Mouse (Mus musculus) spleen, postnatal 10 days (tissue): ENCODE data around the gene Cacna2d1.

Experiments
- DNase-seq, 2 experiments: peaks; one replicate each; pipeline ENCODE4 v3.0.0; 2021 to 2022; ENCODE audit warnings: low spot score in 2 of 2

The Cacna2d1 gene

DNA sequence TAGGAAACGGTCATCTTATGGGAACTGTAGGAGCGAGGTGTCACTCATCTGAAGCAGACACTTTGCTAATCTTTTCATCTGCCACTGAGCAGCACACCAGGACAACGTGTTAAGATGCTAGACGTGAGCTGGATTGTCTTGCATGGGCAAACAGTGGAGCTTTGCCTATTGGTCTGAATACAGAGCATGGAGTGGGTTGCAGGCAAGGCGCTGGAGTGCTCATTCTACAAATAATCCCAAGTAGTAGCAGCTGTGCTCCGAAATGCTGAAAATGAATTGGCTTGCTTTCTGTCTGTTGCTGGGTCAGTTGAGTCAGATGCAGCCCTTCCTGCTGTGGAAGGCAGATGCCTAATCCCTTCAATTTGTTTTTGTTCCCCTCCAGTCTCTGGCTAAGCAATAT, 330.9 kb downstream of the Cacna2d1 start:
- no peak for DNase-seq

DNA sequence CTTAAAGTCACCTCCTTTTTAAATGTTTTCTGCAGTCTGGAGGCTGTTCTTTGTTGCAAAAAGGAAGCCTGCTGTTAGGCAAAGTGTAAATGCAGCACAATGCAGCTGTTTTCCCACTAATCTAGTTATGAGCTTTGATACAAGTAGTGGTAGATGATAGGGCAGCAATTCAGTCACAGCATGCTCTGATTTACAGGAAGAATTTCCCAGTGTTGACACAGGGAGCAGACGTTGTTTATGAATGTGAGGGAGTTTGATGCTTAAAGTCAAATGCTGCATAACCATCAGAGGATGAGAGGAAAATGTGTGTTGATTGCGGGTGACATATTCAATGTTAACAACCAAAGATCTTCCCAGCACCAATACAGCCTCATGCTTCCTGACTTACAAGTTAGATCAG, 342.6 kb downstream of the Cacna2d1 start:
- no peak for DNase-seq

GRCm38 (mm10) chr5:16281229-16281628, 346.7 kb downstream of the Cacna2d1 start:
- DNase-seq: no peak

DNA sequence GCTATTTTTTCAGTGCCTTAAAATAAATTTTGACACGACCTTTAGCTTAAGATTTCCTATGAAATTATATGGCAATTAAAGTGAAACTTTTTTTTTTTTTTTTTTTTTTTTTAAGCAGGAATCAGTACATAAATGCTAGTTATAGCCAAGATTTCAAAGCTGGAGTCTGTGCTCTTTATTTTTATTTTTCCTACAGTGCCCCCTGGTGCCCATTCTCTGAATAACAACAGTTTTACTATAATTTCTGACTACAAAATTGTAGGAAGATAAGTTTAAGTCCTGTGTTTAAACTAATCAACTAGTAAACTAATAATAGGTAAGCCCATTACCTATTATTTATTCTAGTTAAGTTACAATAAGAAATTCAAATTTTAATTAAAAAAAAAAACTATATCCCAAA, 358.7 kb downstream of the Cacna2d1 start:
- DNase-seq: peak in 1 of 2 experiments; percentile 16

DNA sequence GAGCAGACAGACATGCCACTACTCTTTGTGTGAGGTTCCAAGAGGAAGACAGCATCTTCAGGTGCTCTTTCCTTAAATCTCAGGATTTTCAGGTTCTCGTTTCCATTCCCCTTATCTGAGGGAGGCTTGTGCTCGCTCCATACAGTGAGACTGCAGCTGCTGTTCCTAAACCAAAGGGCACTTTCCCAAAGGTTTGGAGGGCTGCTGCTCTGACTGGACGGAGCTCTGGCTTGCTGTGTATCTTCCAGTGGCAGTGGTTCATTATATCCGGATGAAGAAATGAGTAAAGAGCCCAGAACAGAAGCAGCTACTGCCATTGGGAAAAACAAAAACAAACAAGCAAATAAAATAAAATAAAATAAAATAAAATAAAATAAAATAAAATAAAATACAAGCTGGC, 359.3 kb downstream of the Cacna2d1 start:
- DNase-seq: no peak

GRCm38 (mm10) chr5:16294708-16295107, 360.2 kb downstream of the Cacna2d1 start:
- DNase-seq: no peak

DNA sequence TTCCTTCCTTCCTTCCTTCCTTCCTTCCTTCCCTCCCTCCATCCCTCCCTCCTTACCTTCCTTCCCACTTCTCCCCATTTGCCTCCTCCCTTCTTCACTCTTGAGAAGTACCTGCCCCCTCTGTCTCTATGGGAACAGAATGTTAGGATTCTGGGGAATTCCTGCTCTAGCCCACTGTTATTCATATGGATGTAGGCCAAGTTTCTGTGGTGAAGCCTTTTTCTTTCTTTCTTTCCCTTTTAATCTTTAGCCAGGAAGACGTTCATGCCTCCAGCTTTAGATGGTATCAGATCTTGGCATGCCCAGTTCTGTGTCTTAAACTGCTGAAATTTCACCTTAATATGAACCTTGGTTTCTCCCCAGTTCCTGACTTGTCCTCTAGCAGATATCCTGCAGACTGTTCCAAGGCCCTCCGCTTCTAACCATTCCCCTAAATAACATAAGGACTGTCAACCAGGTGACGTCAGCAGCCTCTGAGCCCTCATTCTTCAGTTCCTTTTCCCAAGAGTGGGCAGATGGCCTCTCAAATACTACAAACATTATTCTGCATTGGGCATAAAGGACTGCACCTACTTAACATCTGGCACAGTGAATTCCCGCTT, 362.8 kb downstream of the Cacna2d1 start:
- DNase-seq: no peak

DNA sequence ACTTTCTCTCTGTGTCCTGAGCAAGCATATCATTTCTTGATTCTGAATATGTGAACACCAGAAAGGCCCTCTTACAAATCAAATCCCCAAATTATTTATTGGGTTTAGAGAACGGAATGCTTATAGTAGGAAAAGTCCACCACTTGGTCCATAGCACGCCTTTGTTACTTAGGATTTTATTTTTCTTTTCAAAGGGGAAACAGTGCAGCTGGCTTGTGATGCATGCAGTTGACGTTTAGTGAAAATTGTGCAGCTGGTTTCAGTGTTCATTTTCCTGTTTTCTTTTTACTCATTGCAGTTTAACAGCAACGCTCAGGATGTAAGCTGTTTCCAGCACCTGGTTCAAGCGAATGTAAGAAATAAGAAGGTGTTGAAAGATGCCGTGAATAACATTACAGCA, 365.1 kb downstream of the Cacna2d1 start:
- no peak for DNase-seq

- DNase-seq: peak; percentile 8 to 58
These were observed 374.9 kb downstream of the Cacna2d1 start for GRCm38 (mm10) chr5:16309168-16310006.

DNA sequence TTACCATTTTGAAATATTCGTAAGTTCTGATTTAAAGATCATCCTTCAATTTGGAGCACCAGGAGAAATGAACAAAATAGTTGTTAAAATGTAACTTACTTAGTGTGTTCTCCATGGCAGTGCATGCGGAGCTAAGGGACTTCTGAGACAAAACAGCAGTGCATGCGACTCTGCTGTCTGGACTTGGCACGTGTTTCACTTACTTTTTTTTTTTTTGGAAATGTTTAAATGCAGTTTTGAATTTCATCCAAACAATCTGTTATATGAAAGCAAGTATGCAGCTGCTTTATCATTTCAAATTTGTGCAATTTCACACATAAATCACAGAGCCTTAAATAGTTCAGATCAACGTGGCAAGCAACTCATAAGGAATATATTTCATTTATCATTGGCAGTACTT, 379.8 kb downstream of the Cacna2d1 start:
- no peak for DNase-seq

GRCm38 (mm10) chr5:16315983-16316390, 381.5 kb downstream of the Cacna2d1 start:
- DNase-seq: no peak

DNA sequence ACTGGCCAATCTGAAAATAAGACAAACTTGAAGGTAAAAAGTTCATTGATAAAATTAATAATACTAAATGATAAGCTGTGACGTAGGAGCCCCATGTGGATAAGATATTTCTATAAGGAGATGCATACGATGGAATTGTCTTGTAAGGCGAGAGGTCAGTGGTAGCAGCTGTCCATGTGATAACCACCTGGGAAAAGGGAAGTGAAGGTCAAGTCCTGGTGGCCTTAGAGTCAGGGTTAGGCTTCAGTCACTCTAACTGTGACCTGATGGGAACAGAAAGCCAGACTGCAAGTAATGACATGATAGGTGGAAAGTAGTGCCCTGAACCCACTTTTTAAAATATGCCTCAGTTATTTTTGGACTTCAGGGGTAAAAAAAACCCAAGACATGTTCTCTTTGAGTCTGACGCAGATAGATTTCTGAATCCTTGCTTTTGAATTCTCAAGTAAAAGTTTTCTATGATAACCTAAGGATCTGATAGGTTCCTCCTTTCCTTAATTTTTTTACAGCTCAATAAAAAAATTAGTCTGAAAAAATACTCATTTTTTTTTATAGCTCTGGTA, 383.3 kb downstream of the Cacna2d1 start:
- no peak for DNase-seq

DNA sequence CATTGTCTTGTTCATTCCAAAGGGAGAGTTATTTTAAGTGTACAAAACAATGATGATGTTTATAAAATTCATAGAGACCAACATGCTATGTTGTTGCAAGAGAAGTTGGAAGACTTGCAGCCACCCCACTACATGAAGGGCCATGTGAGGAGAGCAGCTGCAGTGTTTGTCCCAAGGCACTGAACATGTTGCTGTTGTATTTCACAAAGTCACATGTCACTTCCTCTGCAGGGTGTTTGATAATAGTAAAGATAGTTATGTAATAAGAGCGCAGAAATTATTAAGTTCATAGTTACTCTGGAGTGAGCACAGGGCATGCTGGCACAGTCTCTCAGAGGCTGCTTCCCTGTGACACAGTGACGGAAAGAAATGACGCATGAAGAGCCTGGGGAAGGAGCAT, 392.1 kb downstream of the Cacna2d1 start:
- no peak for DNase-seq

GRCm38 (mm10) chr5:16345393-16345792, 410.9 kb downstream of the Cacna2d1 start:
- DNase-seq: no peak

GRCm38 (mm10) chr5:16355816-16356215, 421.3 kb downstream of the Cacna2d1 start:
- no peak for DNase-seq

GRCm38 (mm10) chr5:16357709-16358108, 423.2 kb downstream of the Cacna2d1 start:
- DNase-seq: no peak

- no peak for DNase-seq
These were observed 427.6 kb downstream of the Cacna2d1 start for GRCm38 (mm10) chr5:16362076-16362475.

GRCm38 (mm10) chr5:16363171-16363570, 428.7 kb downstream of the Cacna2d1 start:
- DNase-seq: no peak

DNA sequence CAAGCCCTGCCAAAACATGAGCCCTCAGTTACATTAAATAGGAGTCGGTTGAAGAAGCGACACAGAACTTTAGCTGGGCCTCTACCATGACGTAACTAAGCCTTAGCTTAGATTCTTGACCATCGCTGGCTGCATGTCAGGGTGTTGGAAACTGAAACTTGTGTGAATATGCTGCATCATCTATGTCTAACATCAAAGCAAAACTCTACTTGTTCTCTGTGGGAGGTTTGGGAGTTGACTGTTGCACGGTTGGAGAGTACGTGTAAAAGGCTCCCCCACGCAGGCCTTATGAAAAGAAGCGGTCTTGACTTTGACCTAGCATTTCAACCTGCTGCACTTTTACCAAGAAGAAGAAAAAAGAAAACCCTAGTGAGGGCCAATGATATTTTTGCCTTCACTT, 436.2 kb downstream of the Cacna2d1 start:
- DNase-seq: no peak

- DNase-seq: no peak
These were observed 439.5 kb downstream of the Cacna2d1 start for GRCm38 (mm10) chr5:16373966-16374365.

DNA sequence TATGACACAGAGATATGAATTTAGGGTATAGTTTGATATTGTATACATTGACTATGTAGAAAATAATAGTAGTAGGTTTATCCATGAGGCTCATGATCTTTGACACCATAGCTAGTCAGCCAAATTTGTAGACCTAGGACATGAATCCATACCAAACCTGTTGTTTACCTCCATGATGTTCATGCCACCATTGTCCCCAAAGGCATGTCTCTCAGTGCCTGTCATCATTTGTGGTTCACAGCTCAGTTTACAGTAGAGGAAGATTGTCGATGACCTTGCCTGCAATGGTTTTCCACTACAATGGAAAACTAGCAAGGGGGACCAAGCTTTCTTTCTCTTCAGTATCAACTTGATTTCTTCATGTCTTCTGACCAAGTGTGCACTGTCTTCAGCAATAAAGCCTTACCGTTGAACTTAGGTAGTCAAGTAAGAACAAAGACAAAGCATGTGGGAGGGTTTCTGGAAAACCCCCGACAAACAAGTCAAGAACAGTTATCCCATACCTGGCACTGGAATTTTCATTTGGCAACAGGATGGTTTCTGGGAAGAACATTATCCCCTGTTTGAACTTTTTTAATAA, 441.9 kb downstream of the Cacna2d1 start:
- no peak for DNase-seq

DNA sequence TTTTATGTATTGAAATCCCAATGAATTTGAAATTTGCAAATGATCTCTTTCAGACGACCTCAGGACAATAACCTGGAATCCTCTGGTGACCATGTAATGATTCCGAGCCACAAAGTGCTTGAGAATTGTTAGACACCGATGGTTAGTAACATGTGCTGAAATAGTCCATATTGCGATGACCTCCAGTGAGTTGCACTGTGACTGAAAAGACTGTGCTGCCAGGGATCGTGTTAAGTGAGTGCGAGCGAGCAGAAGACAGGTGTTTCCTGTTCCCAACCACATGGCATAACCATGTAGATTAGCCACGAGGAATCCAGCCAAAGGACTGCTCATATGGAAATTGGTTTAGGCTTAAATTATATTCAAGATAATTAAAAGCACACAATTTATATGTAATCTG, 475.5 kb downstream of the Cacna2d1 start:
- DNase-seq: no peak

- no peak for DNase-seq
These were observed 480.2 kb downstream of the Cacna2d1 start for GRCm38 (mm10) chr5:16414693-16415092.
